Mouse (Mus musculus) CH12.LX (cell line): ENCODE measurements around the gene Lamc3. TPM values are rescaled to one million over a fixed set of nuclear protein-coding genes. Genes with fewer than 3 reads are reported as not detected.
A peak's percentile ranks its signal among the peaks of the same experiment; 100 is the strongest.

ENCODE experiments used
- DNase-seq: peaks from one replicate; pipeline ENCODE4 v3.0.0-alpha.2; 2013; ENCODE audit errors: extremely low read depth
- H3K27ac ChIP-seq: 2 replicates; pipeline ENCODE4 v1.5.1; 2012; ENCODE audit warnings: low read depth, mild to moderate bottlenecking, control low read depth, moderate library complexity; ENCODE audit not compliant: insufficient read depth
- H3K27me3 ChIP-seq: replicated peaks from 2 replicates; pipeline ENCODE3; 2012; ENCODE audit warnings: inconsistent platforms
- H3K36me3 ChIP-seq, 2 experiments: replicated peaks in 1 of 2; 2 replicates each; pipeline versions ENCODE3 to v1.6.1; 2012; ENCODE audit warnings: inconsistent platforms in 1 of 2, low read length in 1 of 2, mild to moderate bottlenecking in 1 of 2, mixed read lengths in 1 of 2, moderate library complexity in 1 of 2; ENCODE audit not compliant: control insufficient read depth in 1 of 2, insufficient read depth in 1 of 2
- H3K4me1 ChIP-seq, 2 experiments: 2 replicates each; pipeline ENCODE4 v1.6.1; 2012; ENCODE audit warnings: inconsistent platforms in 1 of 2, moderate library complexity in 1 of 2; ENCODE audit not compliant: insufficient read depth in 2 of 2, control insufficient read depth in 1 of 2
- H3K4me2 ChIP-seq: 2 replicates; pipeline ENCODE4 v1.6.1; 2012; ENCODE audit warnings: low read depth, mild to moderate bottlenecking, control low read depth; ENCODE audit not compliant: poor library complexity, insufficient read depth, severe bottlenecking
- H3K4me3 ChIP-seq, 3 experiments: fragments of 150-350 bp in 1 of 3; sonication (generic) in 1 of 3; replicated peaks in 1 of 3; 2 replicates each; pipeline versions ENCODE3 to v1.5.1; 2011 to 2012; ENCODE audit warnings: low read depth in 2 of 3, low read length in 2 of 3, mild to moderate bottlenecking in 2 of 3, moderate library complexity in 2 of 3, control low read depth in 1 of 3, improper control_type of control experiment in 1 of 3, inconsistent platforms in 1 of 3, mixed read lengths in 1 of 3; ENCODE audit not compliant: poor library complexity in 1 of 3
- H3K79me2 ChIP-seq: replicated peaks from 2 replicates; pipeline ENCODE4 v1.6.1; 2012; ENCODE audit warnings: mild to moderate bottlenecking, moderate library complexity; ENCODE audit not compliant: control insufficient read depth, poor library complexity, insufficient read depth, severe bottlenecking; ENCODE audit errors: extremely low read depth
- H3K9ac ChIP-seq: 2 replicates; pipeline ENCODE4 v1.6.1; 2012; ENCODE audit warnings: low read depth, mild to moderate bottlenecking, control low read depth, moderate library complexity; ENCODE audit not compliant: insufficient read depth
- H3K9me3 ChIP-seq: replicated peaks from 2 replicates; pipeline ENCODE3; 2012; ENCODE audit warnings: low read length, inconsistent platforms, mixed read lengths
- CTCF ChIP-seq, 2 experiments: IDR thresholded peaks in 1 of 2; conservative IDR thresholded peaks in 1 of 2; 2 replicates each; pipeline ENCODE4 v1.5.1; 2011 to 2012; ENCODE audit warnings: low read depth in 2 of 2, low read length in 2 of 2, improper control_type of control experiment in 1 of 2, inconsistent platforms in 1 of 2, mild to moderate bottlenecking in 1 of 2, moderate library complexity in 1 of 2
- E2F4 ChIP-seq: IDR thresholded peaks from 2 replicates; pipeline ENCODE4 v1.6.1; 2011; ENCODE audit warnings: low read depth, low read length, improper control_type of control experiment; ENCODE audit not compliant: insufficient replicate concordance
- ELF1 ChIP-seq: IDR thresholded peaks from 2 replicates; pipeline ENCODE4 v1.6.1; 2014; ENCODE audit warnings: low read depth, mild to moderate bottlenecking, inconsistent platforms, low read length, improper control_type of control experiment
- EP300 ChIP-seq: IDR thresholded peaks from 2 replicates; pipeline ENCODE4 v1.6.1; 2011; ENCODE audit warnings: low read length, improper control_type of control experiment
- ETS1 ChIP-seq: conservative IDR thresholded peaks from 2 replicates; pipeline ENCODE4 v1.6.1; 2012; ENCODE audit warnings: low read depth, mild to moderate bottlenecking, inconsistent platforms, low read length, improper control_type of control experiment, moderate library complexity
- HCFC1 ChIP-seq: IDR thresholded peaks from 2 replicates; pipeline ENCODE4 v1.6.1; 2012; ENCODE audit warnings: low read depth, mild to moderate bottlenecking, inconsistent platforms, low read length, improper control_type of control experiment
- IRF4 ChIP-seq: IDR thresholded peaks from 2 replicates; pipeline ENCODE4 v1.6.1; 2014; ENCODE audit warnings: low read depth, mild to moderate bottlenecking, inconsistent platforms, low read length, improper control_type of control experiment
- JUN ChIP-seq: IDR thresholded peaks from 2 replicates; pipeline ENCODE4 v1.6.1; 2011; ENCODE audit warnings: low read depth, mild to moderate bottlenecking, low read length, improper control_type of control experiment, moderate library complexity; ENCODE audit not compliant: insufficient read depth
- JUND ChIP-seq: conservative IDR thresholded peaks from 2 replicates; pipeline ENCODE4 v1.6.1; 2011; ENCODE audit warnings: low read depth, low read length, improper control_type of control experiment
- KAT2A ChIP-seq: IDR thresholded peaks from 2 replicates; pipeline ENCODE4 v1.6.1; 2012; ENCODE audit warnings: low read length, improper control_type of control experiment, inconsistent platforms; ENCODE audit not compliant: insufficient replicate concordance
- MAFK ChIP-seq: IDR thresholded peaks from 2 replicates; pipeline ENCODE4 v1.6.1; 2011; ENCODE audit warnings: low read length, improper control_type of control experiment; ENCODE audit not compliant: insufficient replicate concordance
- MAX ChIP-seq: IDR thresholded peaks from 2 replicates; pipeline ENCODE4 v1.6.1; 2011; ENCODE audit warnings: low read length, improper control_type of control experiment
- MAZ ChIP-seq: IDR thresholded peaks from 2 replicates; pipeline ENCODE4 v1.6.1; 2012; ENCODE audit warnings: low read depth, mild to moderate bottlenecking, inconsistent platforms, low read length, improper control_type of control experiment, moderate library complexity
- MXI1 ChIP-seq: IDR thresholded peaks from 2 replicates; pipeline ENCODE4 v1.6.1; 2011; ENCODE audit warnings: mild to moderate bottlenecking, low read depth, low read length, improper control_type of control experiment
- NRF1 ChIP-seq: IDR thresholded peaks from 2 replicates; pipeline ENCODE4 v1.6.1; 2014; ENCODE audit warnings: low read depth, mild to moderate bottlenecking, inconsistent platforms, low read length, improper control_type of control experiment, moderate library complexity
- PAX5 ChIP-seq: IDR thresholded peaks from 2 replicates; pipeline ENCODE4 v1.6.1; 2012; ENCODE audit warnings: low read length, inconsistent platforms, mixed read lengths
- RAD21 ChIP-seq: IDR thresholded peaks from 2 replicates; pipeline ENCODE4 v1.6.1; 2011; ENCODE audit warnings: low read depth, mild to moderate bottlenecking, low read length, improper control_type of control experiment, moderate library complexity
- RCOR1 ChIP-seq: conservative IDR thresholded peaks from 2 replicates; pipeline ENCODE4 v1.6.1; 2012; ENCODE audit warnings: low read depth, mild to moderate bottlenecking, inconsistent platforms, low read length, improper control_type of control experiment
- SMC3 ChIP-seq: IDR thresholded peaks from 2 replicates; pipeline ENCODE4 v1.6.1; 2011; ENCODE audit warnings: low read depth, low read length, improper control_type of control experiment
- TBP ChIP-seq: conservative IDR thresholded peaks from 2 replicates; pipeline ENCODE4 v1.6.1; 2011; ENCODE audit warnings: low read depth, low read length, improper control_type of control experiment
- ZNF384 ChIP-seq: IDR thresholded peaks from 2 replicates; pipeline ENCODE4 v1.6.1; 2012; ENCODE audit warnings: low read depth, low read length, improper control_type of control experiment, inconsistent platforms
- dilution Hi-C: fragments of 300-500 bp; cut with MboI; formaldehyde crosslinking; loops from 2 replicates; pipeline ENCODE4 v1.14.3; 2020; ENCODE audit warnings: low sequenced_read_pairs; ENCODE audit not compliant: extremely low pct_unique_long_range_greater_than_20kb, extremely low pct_ligation_motif_present
- in situ Hi-C: fragments of 300-500 bp; cut with MboI; formaldehyde crosslinking; loops from 3 replicates; pipeline ENCODE4 v1.14.3; 2019; ENCODE audit warnings: low sequenced_read_pairs, low pct_ligation_motif_present, low pct_unique_long_range_greater_than_20kb, mixed read lengths
- polyA plus RNA-seq: library from polyadenylated mRNA; unstranded; fragments of >175 nt; gene quantifications from 2 replicates; pipeline ENCODE4 v1.2.1, GENCODE M21; 2012; ENCODE audit warnings: low read depth; ENCODE audit not compliant: insufficient read length
- total RNA-seq, 2 experiments: library from RNA; depleted of rRNA; stranded (reverse); fragments of 300-350 nt in 1 of 2; fragments of >200 nt in 1 of 2; gene quantifications; 2 replicates each; pipeline ENCODE4 v1.2.3; 2012 to 2014

Gene Lamc3
- total RNA-seq (2012; rRNA removed) (not detected in 2 replicates), total RNA-seq (2014; rRNA removed) (not detected in 2 replicates), polyA plus RNA-seq (not detected in 2 replicates)

GRCm38 (mm10) chr2:31887030-31887429 is at the start of gene Lamc3:
Gene Lamc3 (plus strand): TSS chr2:31887291.
- dilution Hi-C loops = no loop called here
- Histone ChIP-seq H3K4me2 (no peak within 1 kb of the TSS), H3K27me3 (peaks cover 100% of the 10 kb centered on the region), H3K36me3 (no peaks in the 10 kb centered on the region), H3K27ac (no peak within 1 kb of the TSS), H3K9ac (no peak within 1 kb of the TSS), H3K9me3 (no peaks in the 10 kb centered on the region), H3K4me1 (no peaks in the 10 kb centered on the region), H3K79me2 (no peaks in the 10 kb centered on the region), H3K4me3 (no peak within 1 kb of the TSS)
- TF ChIP-seq ZNF384 = no peak
- TF ChIP-seq HCFC1 = no peak
- peak in 1 of 2 experiments; percentile 37; a peak in 2 of 4 replicates for TF ChIP-seq CTCF (conservative IDR thresholded peaks at IDR 0.05 in 1 of 2, IDR thresholded peaks at IDR 0.05 in 1 of 2; ENCODE audit: low read depth in 2 of 2, low read length in 2 of 2)
- TF ChIP-seq E2F4 = no peak
- TF ChIP-seq MAFK = no peak
- no peak for TF ChIP-seq IRF4
- TF ChIP-seq RAD21 = peak; percentile 25
- no peak for DNase-seq
- in situ Hi-C loops = loop anchor here (5.0 to 10.0 kb wide), 2 partner anchors 70 to 202 kb away; partner anchors contain the start of gene Abl1

GRCm38 (mm10) chr2:31838868-31839267 is 48.2 kb upstream of the Lamc3 start:
- no peaks in the 10 kb centered on the region for H3K79me2 ChIP-seq
- in situ Hi-C loops (no loop called here), dilution Hi-C loops (no loop called here)
- H3K4me2 ChIP-seq = no peak overlapping the region
- no peak for TF ChIP-seq NRF1
- no peak for TF ChIP-seq MAZ
- TF ChIP-seq EP300 = no peak
- TF ChIP-seq PAX5 = no peak
- no peak for TF ChIP-seq RCOR1
- TF ChIP-seq CTCF (conservative IDR thresholded peaks at IDR 0.05 in 1 of 2, IDR thresholded peaks at IDR 0.05 in 1 of 2; ENCODE audit: low read depth in 2 of 2, low read length in 2 of 2) = no peak
- no peak for TF ChIP-seq JUND
- no peak for TF ChIP-seq KAT2A
- no peak for TF ChIP-seq ETS1
- no peak for TF ChIP-seq SMC3
- no peak for TF ChIP-seq IRF4
- no peak for TF ChIP-seq TBP
- no peak for TF ChIP-seq ELF1
- no peak for TF ChIP-seq MXI1
- no peak for TF ChIP-seq JUN
- TF ChIP-seq MAX = no peak
- TF ChIP-seq ZNF384 = no peak
- H3K4me3 ChIP-seq = no peak overlapping the region
- H3K4me1 ChIP-seq = peaks cover 0 to 2% of the 10 kb centered on the region in 2 experiments; a peak in 1 of 4 replicates
- no peak overlapping the region for H3K27ac ChIP-seq
- DNase-seq = no peak
- no peaks in the 10 kb centered on the region for H3K36me3 ChIP-seq
- H3K27me3 ChIP-seq = peaks cover 94% of the 10 kb centered on the region
- H3K9me3 ChIP-seq = no peaks in the 10 kb centered on the region
- no peak overlapping the region for H3K9ac ChIP-seq
